Mouse (Mus musculus): Measurements from ENCODE around the gene Ppp1r12b.

- no peak for TF ChIP-seq CTCF (IDR thresholded peaks at IDR 0.05)
- no peak for TF ChIP-seq EP300 (IDR thresholded peaks at IDR 0.05)
Measured at GRCm38 (mm10) chr1:134938233-134938632, 17.5 kb downstream of the Ppp1r12b start.
